Mouse (Mus musculus) small intestine, adult 2 months (tissue): ENCODE results near the gene B4galt5.

Experiments
- CTCF ChIP-seq: fragments of 200-500 bp; IDR thresholded peaks from 2 replicates; pipeline ENCODE4 v1.5.1; 2012; ENCODE audit warnings: low read depth, mild to moderate bottlenecking, control low read depth, inconsistent platforms, low read length, moderate library complexity, mixed read lengths; ENCODE audit not compliant: insufficient replicate concordance, insufficient read length; ENCODE audit errors: extremely low read depth
- POLR2A ChIP-seq: fragments of 200-500 bp; IDR thresholded peaks from 2 replicates; pipeline ENCODE4 v1.6.1; 2012; ENCODE audit warnings: low read depth, mild to moderate bottlenecking, control low read depth, inconsistent platforms, low read length, moderate library complexity

- TF ChIP-seq CTCF (no peak), POLR2A (no peak)
Measured at GRCm38 (mm10) chr2:167250003-167250735, 98.8 kb downstream of the B4galt5 start.
